32 mouse cellular contexts compared by ENCODE assay signal in genomic region chr12:116776447-116776846, GRCm38 (mm10).
DNase-seq lines count a peak whose midpoint lies in the region; ATAC-seq and TF ChIP-seq lines count a peak whose summit lies in the region.
"Had no signal": no experiment of that assay in that cellular context is flagged by ENCODE, and none has a peak within 500 bp of the region (broad histone marks: within the 10 kb centered on the region; RNA-seq: fewer than 3 reads in every experiment).

No protein-coding gene starts in this region.

- H3K36me3 ChIP-seq in megakaryocyte, embryonic 14.5 days (replicated peaks; ENCODE audit: low read length), result no peaks in the 10 kb centered on the region
- H3K36me3 ChIP-seq in lung, postnatal 0 days (ENCODE audit: insufficient read depth, low read length), result no peaks in the 10 kb centered on the region
- H3K36me3 ChIP-seq: embryonic facial prominence, embryonic 12.5 days; forebrain, embryonic 10.5 days; forebrain, embryonic 15.5 days; hindbrain, embryonic 12.5 days; intestine, embryonic 15.5 days; limb, embryonic 15.5 days; liver, embryonic 13.5 days; midbrain, embryonic 12.5 days had no signal

- H3K9me3 ChIP-seq in megakaryocyte, embryonic 14.5 days, result peaks cover 14% of the 10 kb centered on the region; the same call in 1 of the 2 replicates
- H3K9me3 ChIP-seq in lung, postnatal 0 days (ENCODE audit: low read length), result no peaks in the 10 kb centered on the region
- H3K9me3 ChIP-seq: embryonic facial prominence, embryonic 12.5 days; forebrain, embryonic 10.5 days; forebrain, embryonic 15.5 days; hindbrain, embryonic 12.5 days; intestine, embryonic 15.5 days; limb, embryonic 15.5 days; midbrain, embryonic 12.5 days had no signal

- no peak for TF ChIP-seq CTCF in lung, postnatal 0 days (IDR thresholded peaks at IDR 0.05)

- 74% methylated on average over 8 of the region's 8 CpGs for WGBS in lung, postnatal 0 days

- intact Hi-C loops in heart, postnatal 25 days (cut with DNase I), result no loop called here

- H3K4me1 ChIP-seq in megakaryocyte, embryonic 14.5 days, result no peaks in the 10 kb centered on the region
- peaks cover 2% of the 10 kb centered on the region; the same call in 1 of the 2 replicates for H3K4me1 ChIP-seq in lung, postnatal 0 days (ENCODE audit: insufficient read depth, low read depth, low read length)
- H3K4me1 ChIP-seq: embryonic facial prominence, embryonic 12.5 days; intestine, embryonic 15.5 days; limb, embryonic 15.5 days; liver, embryonic 13.5 days had no signal

- H3K27ac ChIP-seq in lung, postnatal 0 days (ENCODE audit: low read length), result no peak overlapping the region
- H3K27ac ChIP-seq: embryonic facial prominence, embryonic 12.5 days; forebrain, embryonic 10.5 days; forebrain, embryonic 15.5 days; gastrocnemius, adult 2 months; hindbrain, embryonic 12.5 days; hindbrain, postnatal 0 days; intestine, embryonic 15.5 days; layer of hippocampus, adult 2 months; limb, embryonic 15.5 days; liver, embryonic 13.5 days; midbrain, embryonic 12.5 days had no signal

- peak overlapping the region; percentile 3 for H3K4me3 ChIP-seq in megakaryocyte, embryonic 14.5 days (replicated peaks)
- H3K4me3 ChIP-seq in lung, postnatal 0 days (ENCODE audit: low read depth, low read length), result no peak overlapping the region
- H3K4me3 ChIP-seq: embryonic facial prominence, embryonic 12.5 days; forebrain, embryonic 10.5 days; forebrain, embryonic 15.5 days; gastrocnemius, adult 2 months; hindbrain, embryonic 12.5 days; intestine, embryonic 15.5 days; layer of hippocampus, adult 2 months; limb, embryonic 15.5 days; liver, embryonic 13.5 days; midbrain, embryonic 12.5 days had no signal

- no peak overlapping the region for H3K9ac ChIP-seq in lung, postnatal 0 days (replicated peaks; ENCODE audit: low read depth)
- H3K9ac ChIP-seq: embryonic facial prominence, embryonic 12.5 days; forebrain, embryonic 15.5 days; hindbrain, embryonic 12.5 days; intestine, embryonic 15.5 days; limb, embryonic 15.5 days; liver, embryonic 13.5 days; lung, embryonic 14.5 days; midbrain, embryonic 12.5 days had no signal

- no peak overlapping the region for H3K4me2 ChIP-seq in lung, postnatal 0 days (replicated peaks; ENCODE audit: low read depth, low read length)
- H3K4me2 ChIP-seq: embryonic facial prominence, embryonic 12.5 days; forebrain, embryonic 15.5 days; hindbrain, embryonic 12.5 days; intestine, embryonic 15.5 days; limb, embryonic 15.5 days; liver, embryonic 13.5 days; lung, embryonic 14.5 days; midbrain, embryonic 12.5 days had no signal

- peak; percentile 86 for DNase-seq in heart, adult 11 months
- no peak for DNase-seq in heart, postnatal 25 days (ENCODE audit: low spot score)
- peak; percentile 59 for DNase-seq in lung, postnatal 0 days (ENCODE audit: low spot score)
- peak; percentile 52 to 66 for DNase-seq in lung, postnatal 4 days
- DNase-seq in frontal cortex, adult 2 months (ENCODE audit: extremely low spot score in 1 of 2, low spot score in 1 of 2), result no peak
- DNase-seq: adrenal gland, adult 2 months; adrenal gland, postnatal 36 days; cerebellum, adult 8-10 months; embryo, embryonic 11 days; gastrocnemius, adult 2 months; gastrocnemius, postnatal 36 days; kidney, adult 2 months; kidney, postnatal 36 days; layer of hippocampus, postnatal 36 days; left cerebral cortex, postnatal 4 days; liver, embryonic 13.5 days; lung, embryonic 14.5 days; spleen, adult 18-20 months; thymus, postnatal 14 days had no signal

- ATAC-seq in megakaryocyte, adult 5-6 weeks (ENCODE audit: poor library complexity, severe bottlenecking), result no peak
- ATAC-seq in lung, postnatal 0 days, result peak; percentile 41
- no peak for ATAC-seq in monocyte, adult 5-6 weeks (replicated peaks; ENCODE audit: insufficient number of reproducible peaks, low FRiP score, low TSS enrichment, poor library complexity, severe bottlenecking)
- ATAC-seq: activated CD4-positive, CD25-positive, alpha-beta regulatory T cell, adult 4 months; forebrain, embryonic 15.5 days; hindbrain, postnatal 0 days; intestine, embryonic 15.5 days had no signal

- TF ChIP-seq EP300 in lung, postnatal 0 days (IDR thresholded peaks at IDR 0.05), result peak; percentile 87

- H3K27me3 ChIP-seq in megakaryocyte, embryonic 14.5 days (replicated peaks), result no peaks in the 10 kb centered on the region
- H3K27me3 ChIP-seq in lung, postnatal 0 days (replicated peaks; ENCODE audit: insufficient read depth, low read length), result no peaks in the 10 kb centered on the region
- H3K27me3 ChIP-seq: embryonic facial prominence, embryonic 12.5 days; forebrain, embryonic 15.5 days; hindbrain, embryonic 12.5 days; intestine, embryonic 15.5 days; limb, embryonic 15.5 days; liver, embryonic 13.5 days; midbrain, embryonic 12.5 days had no signal

Comparison
In these comparisons a context has a peak if more than half of its experiments do, and no peak if none do; other contexts are left out.
1. DNase-seq: peak in heart, adult 11 months (single experiment), lung, postnatal 0 days (single experiment) and lung, postnatal 4 days (2 of 2); none in heart, postnatal 25 days (single experiment) and frontal cortex, adult 2 months (0 of 2).